Mouse (Mus musculus) forebrain, embryonic 15.5 days (tissue): ENCODE results near the gene Clpb. TPM values are rescaled to one million over a fixed set of nuclear protein-coding genes. Genes with fewer than 3 reads are reported as not detected.

ENCODE experiments used
- ATAC-seq: fragments of 200-750 bp; cut with Nextera tagmentation; replicated peaks from 2 replicates; pipeline ENCODE4 v1.8.0; 2017; ENCODE audit warnings: mild to moderate bottlenecking, moderate TSS enrichment, moderate library complexity
- H3K27ac ChIP-seq: fragments of 300-500 bp; sonication (generic); replicated peaks from 2 replicates; pipeline ENCODE4 v1.5.1; 2015; ENCODE audit warnings: mild to moderate bottlenecking, inconsistent platforms
- H3K27me3 ChIP-seq: fragments of 300-500 bp; sonication (generic); 2 replicates; pipeline ENCODE4 v1.6.1; 2015; ENCODE audit warnings: inconsistent platforms
- H3K36me3 ChIP-seq: fragments of 300-500 bp; sonication (generic); 2 replicates; pipeline ENCODE4 v1.6.1; 2015; ENCODE audit warnings: mild to moderate bottlenecking, inconsistent platforms
- H3K4me1 ChIP-seq: fragments of 300-500 bp; sonication (generic); 2 replicates; pipeline ENCODE4 v1.6.1; 2015; ENCODE audit warnings: inconsistent platforms
- H3K4me2 ChIP-seq: fragments of 300-500 bp; sonication (generic); replicated peaks from 2 replicates; pipeline ENCODE4 v1.6.1; 2015; ENCODE audit warnings: mild to moderate bottlenecking, inconsistent platforms
- H3K4me3 ChIP-seq: fragments of 300-500 bp; sonication (generic); 2 replicates; pipeline ENCODE4 v1.5.1; 2015; ENCODE audit warnings: mild to moderate bottlenecking, inconsistent platforms
- H3K9ac ChIP-seq: fragments of 300-500 bp; sonication (generic); replicated peaks from 2 replicates; pipeline ENCODE4 v1.6.1; 2015; ENCODE audit warnings: mild to moderate bottlenecking, inconsistent platforms
- H3K9me3 ChIP-seq: fragments of 300-500 bp; sonication (generic); 2 replicates; pipeline ENCODE4 v1.6.1; 2016; ENCODE audit warnings: inconsistent platforms
- WGBS: fragments of 180-500 bp; shearing (Covaris S2); methylation state at CpG from one replicate; pipeline ENCODE4 v1.1.7; 2015; ENCODE audit warnings: mixed read lengths; 5-methylcytosine and 5-hydroxymethylcytosine counted together
- polyA plus RNA-seq: library from polyadenylated mRNA; unstranded; fragments of >200 nt; fragmentation: Nextera tagmentation; extraction: Ambion mirVana; gene quantifications from 2 replicates; pipeline ENCODE4 v1.2.1, GENCODE M21; 2015

Gene Clpb
- polyA plus RNA-seq, 1 experiment from 2014 or later: 48.0 TPM

- Histone ChIP-seq H3K27me3 (no peaks in the 10 kb centered on the region), H3K9ac (no peak overlapping the region), H3K4me2 (no peak overlapping the region), H3K4me1 (peaks cover 6% of the 10 kb centered on the region; the same call in 1 of the 2 replicates), H3K4me3 (no peak overlapping the region), H3K9me3 (no peaks in the 10 kb centered on the region), H3K36me3 (no peaks in the 10 kb centered on the region), H3K27ac (no peak overlapping the region)
- WGBS: 90% methylated on average over 1 of the region's 1 CpGs
- ATAC-seq: no peak
These were observed 108.2 kb downstream of the Clpb start for GRCm38 (mm10) chr7:101771604-101772003.

DNA sequence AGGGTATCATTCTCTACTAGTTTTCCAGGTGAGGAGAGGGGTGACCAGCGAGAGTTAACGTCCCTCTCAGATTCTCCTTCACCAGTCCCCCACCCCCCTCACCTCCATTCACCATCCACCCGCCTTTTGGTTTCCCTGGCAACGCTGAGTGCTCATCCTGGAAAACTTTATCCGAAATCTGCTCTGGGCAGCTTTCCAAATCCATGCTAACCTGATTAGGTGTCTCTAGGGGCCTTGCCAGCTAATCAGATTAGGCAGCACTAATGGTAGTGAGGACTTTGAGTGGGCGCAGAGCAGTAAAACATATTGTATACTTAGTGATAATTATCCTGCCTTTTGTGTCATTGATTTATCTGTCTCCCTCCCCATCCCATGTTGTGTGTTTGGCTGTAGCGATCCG, 109.3 kb downstream of the Clpb start:
- no peaks in the 10 kb centered on the region for H3K27me3 ChIP-seq
- no peaks in the 10 kb centered on the region for H3K9me3 ChIP-seq
- H3K4me1 ChIP-seq: peaks cover 6% of the 10 kb centered on the region; the same call in 1 of the 2 replicates
- no peaks in the 10 kb centered on the region for H3K36me3 ChIP-seq
- no peak overlapping the region for H3K27ac ChIP-seq
- H3K4me3 ChIP-seq: no peak overlapping the region
- WGBS: 27% methylated on average over 8 of the region's 8 CpGs
- no peak for ATAC-seq
- no peak overlapping the region for H3K9ac ChIP-seq
- H3K4me2 ChIP-seq: no peak overlapping the region

GRCm38 (mm10) chr7:101777053-101777452, 113.6 kb downstream of the Clpb start:
- Histone ChIP-seq H3K4me2 (no peak overlapping the region), H3K9ac (no peak overlapping the region), H3K9me3 (no peaks in the 10 kb centered on the region), H3K27me3 (no peaks in the 10 kb centered on the region), H3K27ac (no peak overlapping the region), H3K36me3 (peaks cover 15% of the 10 kb centered on the region), H3K4me3 (no peak overlapping the region), H3K4me1 (peaks cover 6% of the 10 kb centered on the region; the same call in 1 of the 2 replicates)
- ATAC-seq: no peak
- WGBS: 89% methylated on average over 1 of the region's 1 CpGs

GRCm38 (mm10) chr7:101817861-101818401, 154.5 kb downstream of the Clpb start, which contains the start of gene Phox2a:
Gene Phox2a (plus strand): TSS chr7:101818313.
- H3K36me3 ChIP-seq: no peaks in the 10 kb centered on the region
- WGBS: 1% methylated on average over 44 of the region's 45 CpGs
- peaks cover 28% of the 10 kb centered on the region for H3K4me1 ChIP-seq
- H3K27me3 ChIP-seq: peaks cover 62% of the 10 kb centered on the region
- H3K9me3 ChIP-seq: no peaks in the 10 kb centered on the region
- H3K4me2 ChIP-seq: peak within 1 kb of the TSS; percentile 41
- no peak within 1 kb of the TSS for H3K9ac ChIP-seq
- H3K4me3 ChIP-seq: peak within 1 kb of the TSS; percentile 31
- H3K27ac ChIP-seq: no peak within 1 kb of the TSS
- 0 out of 2 replicates have a peak, but pooled peaks have one; percentile 23 for ATAC-seq

GRCm38 (mm10) chr7:101820295-101821030, 157.0 kb downstream of the Clpb start:
- Histone ChIP-seq H3K36me3 (no peaks in the 10 kb centered on the region), H3K4me3 (peak overlapping the region; percentile 34), H3K27me3 (peaks cover 64% of the 10 kb centered on the region), H3K4me1 (peaks cover 28% of the 10 kb centered on the region), H3K9ac (no peak overlapping the region), H3K27ac (no peak overlapping the region), H3K9me3 (no peaks in the 10 kb centered on the region), H3K4me2 (peak overlapping the region; percentile 63)
- no peak for ATAC-seq
- WGBS: 3% methylated on average over 35 of the region's 35 CpGs

DNA sequence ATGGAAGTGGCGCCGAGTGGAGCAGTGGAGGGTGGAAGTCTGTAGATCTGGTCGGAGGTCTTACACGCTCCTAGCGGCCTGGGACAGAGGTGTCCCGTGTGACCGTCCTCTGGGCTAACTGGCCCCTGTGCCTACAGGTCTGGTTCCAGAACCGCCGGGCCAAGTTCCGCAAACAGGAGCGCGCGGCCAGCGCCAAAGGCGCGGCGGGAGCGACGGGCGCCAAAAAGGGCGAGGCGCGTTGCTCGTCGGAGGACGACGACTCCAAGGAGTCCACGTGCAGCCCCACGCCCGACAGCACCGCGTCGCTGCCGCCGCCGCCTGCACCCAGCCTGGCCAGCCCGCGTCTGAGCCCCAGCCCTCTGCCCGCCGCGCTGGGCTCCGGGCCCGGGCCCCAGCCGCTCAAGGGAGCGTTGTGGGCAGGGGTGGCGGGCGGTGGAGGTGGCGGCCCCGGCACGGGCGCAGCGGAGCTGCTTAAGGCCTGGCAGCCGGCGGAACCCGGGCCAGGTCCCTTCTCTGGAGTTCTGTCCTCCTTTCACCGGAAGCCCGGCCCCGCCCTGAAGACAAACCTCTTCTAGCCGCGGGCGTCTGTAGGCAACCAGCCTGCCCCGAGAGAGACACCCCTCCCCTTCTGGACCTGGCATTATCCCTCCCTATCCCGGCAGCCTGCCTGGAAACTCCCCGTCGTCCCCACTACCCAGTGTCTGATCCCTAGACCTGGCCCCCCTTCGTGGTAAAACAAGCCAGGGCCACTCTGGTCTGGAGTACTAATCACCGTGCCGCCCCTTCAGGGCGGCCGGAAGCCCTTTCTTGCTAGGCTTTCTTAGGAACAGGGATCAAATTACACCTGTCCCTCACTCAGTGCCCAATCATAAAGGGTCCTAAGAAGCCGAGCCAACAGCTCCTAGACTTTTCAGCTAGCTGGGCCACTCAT, 158.4 kb downstream of the Clpb start:
- H3K4me2 ChIP-seq: peak overlapping the region; percentile 63
- WGBS: under 1% methylated on average over 71 of the region's 71 CpGs
- H3K27me3 ChIP-seq: peaks cover 55% of the 10 kb centered on the region
- peaks cover 28% of the 10 kb centered on the region for H3K4me1 ChIP-seq
- no peaks in the 10 kb centered on the region for H3K9me3 ChIP-seq
- peak; percentile 63 for ATAC-seq
- H3K36me3 ChIP-seq: 0 out of 2 replicates have a peak, but pooled peaks cover 3% of the 10 kb centered on the region
- peak overlapping the region; percentile 38; the same call in 1 of the 2 replicates for H3K9ac ChIP-seq
- H3K27ac ChIP-seq: no peak overlapping the region
- peak overlapping the region; percentile 34 for H3K4me3 ChIP-seq

DNA sequence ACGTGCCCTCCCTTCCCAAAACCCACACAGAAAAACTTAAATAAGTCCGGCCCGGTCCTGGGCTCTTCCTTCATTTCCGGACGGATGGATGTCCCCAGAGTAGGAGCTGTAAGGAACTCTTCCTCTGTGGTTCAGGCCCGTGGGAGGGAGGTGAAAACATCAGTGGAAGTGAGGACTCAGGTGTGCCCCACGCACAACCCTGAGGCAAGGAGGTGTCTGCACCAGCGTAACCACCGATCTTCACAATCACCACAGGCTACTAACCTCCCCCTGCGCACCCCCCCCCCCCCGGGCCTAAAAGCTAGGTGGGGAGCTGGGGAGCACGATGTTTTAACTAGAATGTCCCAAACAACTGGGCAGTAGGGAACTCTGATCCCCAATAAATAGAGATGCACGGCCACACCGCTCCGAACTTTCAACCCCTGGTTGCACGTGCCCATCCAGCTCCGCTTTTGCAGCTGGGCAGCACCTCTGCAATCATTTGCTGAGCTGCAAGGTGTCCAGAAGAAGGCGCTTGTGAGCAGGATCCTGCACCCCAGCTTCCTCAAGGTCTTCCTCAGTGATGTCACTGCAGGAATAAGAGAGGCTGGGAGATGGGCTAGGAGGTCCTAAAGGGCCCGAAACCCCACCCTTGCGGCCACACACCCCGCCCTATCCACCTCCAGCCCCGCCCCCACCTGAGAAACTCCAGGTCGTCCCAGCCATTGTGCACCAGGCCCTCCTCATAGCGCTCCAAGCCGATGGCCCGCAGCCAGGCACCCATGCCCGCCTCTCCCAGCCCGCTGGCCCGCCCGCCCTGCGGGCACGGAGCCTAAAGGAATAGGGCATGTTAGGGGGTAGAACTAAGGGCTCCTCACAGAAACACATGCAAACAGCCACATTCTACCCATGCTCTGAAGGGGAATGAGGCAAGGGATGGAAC, 159.7 kb downstream of the Clpb start:
- Histone ChIP-seq H3K27ac (no peak overlapping the region), H3K4me1 (peaks cover 24% of the 10 kb centered on the region), H3K4me2 (no peak overlapping the region), H3K36me3 (peaks cover 7% of the 10 kb centered on the region; the same call in 1 of the 2 replicates), H3K4me3 (no peak overlapping the region), H3K27me3 (peaks cover 43% of the 10 kb centered on the region), H3K9ac (no peak overlapping the region), H3K9me3 (no peaks in the 10 kb centered on the region)
- WGBS: 32% methylated on average over 32 of the region's 32 CpGs
- 0 out of 2 replicates have a peak, but pooled peaks have one; percentile 14 for ATAC-seq

DNA sequence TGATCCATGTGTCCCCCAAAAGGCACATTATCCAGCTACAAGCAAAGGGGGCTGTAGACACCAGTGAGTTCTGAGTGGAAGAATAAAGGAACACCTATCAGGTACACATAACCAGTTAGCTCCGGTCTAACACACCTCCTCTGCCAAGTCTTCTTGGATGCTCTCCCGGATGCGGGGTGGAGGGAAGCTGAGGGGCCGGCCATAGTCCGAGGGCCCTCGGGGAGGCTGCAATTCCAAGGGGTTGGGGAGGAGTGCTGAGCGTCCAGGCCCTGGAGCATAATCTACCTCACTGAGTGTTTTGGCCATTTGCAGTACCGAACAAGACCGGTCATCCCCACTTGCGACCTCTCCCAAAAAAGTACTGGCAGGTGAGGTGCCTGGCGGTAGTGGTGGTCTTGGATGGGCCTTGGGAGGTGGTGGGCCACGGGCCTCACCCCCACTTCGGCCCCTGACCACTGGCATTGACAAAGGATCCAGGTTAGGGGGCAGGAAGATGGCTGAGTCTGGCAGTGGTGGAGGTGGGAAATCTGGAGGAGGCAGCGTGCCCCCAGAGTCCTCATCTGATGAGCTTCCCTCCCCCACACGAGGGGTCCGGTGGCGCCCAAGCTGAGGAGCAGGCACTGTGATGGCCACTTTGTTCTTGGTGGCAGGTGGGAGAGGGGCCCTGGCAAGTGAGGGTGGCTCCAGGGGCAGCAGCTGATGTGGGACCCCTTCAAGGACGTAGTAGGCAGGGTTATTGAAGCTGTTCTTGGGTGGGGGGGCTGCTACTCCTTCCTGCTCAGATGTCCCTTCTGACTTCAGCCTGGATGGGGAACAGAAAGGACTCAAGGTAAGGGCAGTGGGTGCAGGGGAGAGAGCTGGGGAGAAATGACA, 160.6 kb downstream of the Clpb start:
- peaks cover 17% of the 10 kb centered on the region for H3K4me1 ChIP-seq
- peaks cover 34% of the 10 kb centered on the region for H3K27me3 ChIP-seq
- no peak overlapping the region for H3K4me3 ChIP-seq
- H3K36me3 ChIP-seq: peaks cover 11% of the 10 kb centered on the region; the same call in 1 of the 2 replicates
- H3K27ac ChIP-seq: no peak overlapping the region
- ATAC-seq: 0 out of 2 replicates have a peak, but pooled peaks have one; percentile 11
- no peaks in the 10 kb centered on the region for H3K9me3 ChIP-seq
- 76% methylated on average over 18 of the region's 18 CpGs for WGBS
- no peak overlapping the region for H3K4me2 ChIP-seq
- H3K9ac ChIP-seq: no peak overlapping the region

- WGBS: 100% methylated on average over 3 of the region's 3 CpGs
- no peak overlapping the region for H3K4me3 ChIP-seq
- H3K4me2 ChIP-seq: no peak overlapping the region
- ATAC-seq: no peak
- no peak overlapping the region for H3K27ac ChIP-seq
- no peaks in the 10 kb centered on the region for H3K9me3 ChIP-seq
- peaks cover 26% of the 10 kb centered on the region for H3K36me3 ChIP-seq
- H3K27me3 ChIP-seq: no peaks in the 10 kb centered on the region
- H3K9ac ChIP-seq: no peak overlapping the region
- H3K4me1 ChIP-seq: peaks cover 24% of the 10 kb centered on the region
These were observed 166.9 kb downstream of the Clpb start for GRCm38 (mm10) chr7:101830373-101830772.

GRCm38 (mm10) chr7:101831437-101831836, 168.0 kb downstream of the Clpb start:
- WGBS: 94% methylated on average over 8 of the region's 8 CpGs
- Histone ChIP-seq H3K27ac (no peak overlapping the region), H3K9me3 (no peaks in the 10 kb centered on the region), H3K36me3 (peaks cover 26% of the 10 kb centered on the region), H3K9ac (no peak overlapping the region), H3K27me3 (no peaks in the 10 kb centered on the region), H3K4me2 (no peak overlapping the region), H3K4me1 (peaks cover 32% of the 10 kb centered on the region), H3K4me3 (no peak overlapping the region)
- no peak for ATAC-seq
